Mouse (Mus musculus) lung, adult 2 months (tissue): ENCODE measurements at regions not wholly inside any gene's neighbourhood (a gene's known extent, or its start where the extent isn't known, plus 50 kb on each side); places are given as distances from the start of the nearest gene placed in this dataset.

ENCODE experiments used
- DNase-seq: peaks from one replicate; pipeline ENCODE4 v3.0.0; 2022
- H3K4me1 ChIP-seq: fragments of 200-500 bp; 2 replicates; pipeline ENCODE4 v1.6.1; 2011; ENCODE audit warnings: low read length; ENCODE audit not compliant: control insufficient read depth, insufficient read depth
- H3K4me3 ChIP-seq: fragments of 200-500 bp; replicated peaks from 2 replicates; pipeline ENCODE3; 2011; ENCODE audit warnings: low read depth, mild to moderate bottlenecking, control low read depth, low read length; ENCODE audit errors: extremely low read depth
- CTCF ChIP-seq: fragments of 200-500 bp; IDR thresholded peaks from 2 replicates; pipeline ENCODE4 v1.5.1; 2011; ENCODE audit warnings: mild to moderate bottlenecking, low read length, control low read depth; ENCODE audit not compliant: insufficient read depth
- POLR2A ChIP-seq: fragments of 200-500 bp; IDR thresholded peaks from 2 replicates; pipeline ENCODE4 v1.6.1; 2011; ENCODE audit warnings: low read depth, mild to moderate bottlenecking, control low read depth, low read length, borderline replicate concordance; ENCODE audit errors: extremely low read depth
- WGBS: fragments of 180-500 bp; shearing (Covaris S2); methylation state at CpG from one replicate; pipeline ENCODE4 v1.1.7; 2018; 5-methylcytosine and 5-hydroxymethylcytosine counted together

GRCm38 (mm10) chr14:123173183-123173582, 189.3 kb upstream of the Tmtc4 start:
- TF ChIP-seq CTCF = no peak
- TF ChIP-seq POLR2A = no peak
- DNase-seq = no peak
- Histone ChIP-seq H3K4me1 (no peaks in the 10 kb centered on the region), H3K4me3 (no peak overlapping the region)
- WGBS = 43% methylated on average over 2 of the region's 2 CpGs

- Histone ChIP-seq H3K4me3 (no peak overlapping the region), H3K4me1 (no peaks in the 10 kb centered on the region)
- TF ChIP-seq POLR2A = no peak
- no peak for TF ChIP-seq CTCF
- DNase-seq = no peak
- 44% methylated on average over 1 of the region's 1 CpGs for WGBS
Observed at GRCm38 (mm10) chr14:123171865-123172264, 188.0 kb upstream of the Tmtc4 start.

GRCm38 (mm10) chr14:123163842-123164241, 180.0 kb upstream of the Tmtc4 start:
- no peak for DNase-seq
- H3K4me1 ChIP-seq = no peaks in the 10 kb centered on the region
- WGBS = 66% methylated on average over 4 of the region's 4 CpGs
- no peak for TF ChIP-seq CTCF
- no peak for TF ChIP-seq POLR2A
- no peak overlapping the region for H3K4me3 ChIP-seq

- no peak for TF ChIP-seq CTCF
- no peak for TF ChIP-seq POLR2A
- 71% methylated on average over 5 of the region's 5 CpGs for WGBS
- Histone ChIP-seq H3K4me1 (no peaks in the 10 kb centered on the region), H3K4me3 (no peak overlapping the region)
- DNase-seq = no peak
Observed at GRCm38 (mm10) chr14:123143489-123144046, 159.7 kb upstream of the Tmtc4 start.

GRCm38 (mm10) chr14:123138743-123139705, 155.2 kb upstream of the Tmtc4 start:
- Histone ChIP-seq H3K4me3 (no peak overlapping the region), H3K4me1 (no peaks in the 10 kb centered on the region)
- DNase-seq = no peak
- TF ChIP-seq POLR2A = no peak
- TF ChIP-seq CTCF = no peak
- WGBS = 57% methylated on average over 6 of the region's 6 CpGs

GRCm38 (mm10) chr14:123133979-123134378, 150.1 kb upstream of the Tmtc4 start:
- TF ChIP-seq CTCF (no peak), POLR2A (no peak)
- WGBS = 30% methylated on average over 1 of the region's 1 CpGs
- Histone ChIP-seq H3K4me3 (no peak overlapping the region), H3K4me1 (no peaks in the 10 kb centered on the region)
- DNase-seq = no peak

GRCm38 (mm10) chr14:123120361-123120760, 136.5 kb upstream of the Tmtc4 start:
- Histone ChIP-seq H3K4me3 (no peak overlapping the region), H3K4me1 (no peaks in the 10 kb centered on the region)
- no peak for TF ChIP-seq POLR2A
- no peak for TF ChIP-seq CTCF
- no peak for DNase-seq
- WGBS = 78% methylated on average over 2 of the region's 2 CpGs

- no peak overlapping the region for H3K4me3 ChIP-seq
- H3K4me1 ChIP-seq = no peaks in the 10 kb centered on the region
- no peak for DNase-seq
- TF ChIP-seq POLR2A (no peak), CTCF (no peak)
- WGBS = 63% methylated on average over 1 of the region's 1 CpGs
Observed at GRCm38 (mm10) chr14:123116337-123116736, 132.5 kb upstream of the Tmtc4 start.

GRCm38 (mm10) chr14:123110533-123110932, 126.7 kb upstream of the Tmtc4 start:
- WGBS = 58% methylated on average over 2 of the region's 2 CpGs
- DNase-seq = no peak
- no peak for TF ChIP-seq CTCF
- no peak for TF ChIP-seq POLR2A
- H3K4me3 ChIP-seq = no peak overlapping the region
- H3K4me1 ChIP-seq = no peaks in the 10 kb centered on the region

- no peak for DNase-seq
- H3K4me3 ChIP-seq = no peak overlapping the region
- TF ChIP-seq POLR2A = no peak
- TF ChIP-seq CTCF = no peak
- whole genome bisulfite sequencing = 53% methylated on average over 1 of the region's 1 CpGs
- no peaks in the 10 kb centered on the region for H3K4me1 ChIP-seq
Observed at GRCm38 (mm10) chr14:123100371-123100770, 116.5 kb upstream of the Tmtc4 start.
